Mouse (Mus musculus) frontal cortex, adult 2 months (tissue): Measurements from ENCODE around the gene Gcdh. TPM values are rescaled to one million over a fixed set of nuclear protein-coding genes. Genes with fewer than 3 reads are reported as not detected.

Experiments used
- DNase-seq, 2 experiments: peaks; one replicate each; pipeline ENCODE4 v3.0.0; 2022; ENCODE audit warnings: low spot score in 1 of 2; ENCODE audit errors: extremely low spot score in 1 of 2
- polyA plus RNA-seq: library from polyadenylated mRNA; depleted of rRNA; stranded (reverse); fragments of >200 nt; gene quantifications from 2 replicates; pipeline ENCODE4 v1.2.3, GENCODE M21; 2012; rRNA removed

Gene Gcdh
- polyA plus RNA-seq, 1 experiment = 71.5 TPM

DNA sequence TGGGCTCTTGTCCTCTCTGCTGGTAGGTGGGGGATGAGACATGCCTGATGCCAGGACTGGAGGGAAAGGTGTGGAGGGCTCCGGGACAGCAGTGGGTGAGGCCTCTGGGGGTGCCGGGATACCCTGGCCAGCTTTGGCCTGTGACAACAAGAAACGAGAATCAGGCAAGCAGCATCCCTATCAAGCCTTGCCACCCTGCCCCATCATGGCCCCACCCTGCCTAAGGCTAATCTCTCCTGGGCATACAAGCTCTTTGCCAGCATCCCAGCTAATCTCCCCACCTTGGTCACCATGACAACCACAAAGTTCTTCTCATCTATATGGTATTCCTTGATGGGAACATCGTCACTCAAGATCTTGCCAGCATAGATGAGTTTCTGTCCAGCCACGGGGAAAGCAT is 55.2 kb downstream of the Gcdh start:
- no peak for DNase-seq

DNA sequence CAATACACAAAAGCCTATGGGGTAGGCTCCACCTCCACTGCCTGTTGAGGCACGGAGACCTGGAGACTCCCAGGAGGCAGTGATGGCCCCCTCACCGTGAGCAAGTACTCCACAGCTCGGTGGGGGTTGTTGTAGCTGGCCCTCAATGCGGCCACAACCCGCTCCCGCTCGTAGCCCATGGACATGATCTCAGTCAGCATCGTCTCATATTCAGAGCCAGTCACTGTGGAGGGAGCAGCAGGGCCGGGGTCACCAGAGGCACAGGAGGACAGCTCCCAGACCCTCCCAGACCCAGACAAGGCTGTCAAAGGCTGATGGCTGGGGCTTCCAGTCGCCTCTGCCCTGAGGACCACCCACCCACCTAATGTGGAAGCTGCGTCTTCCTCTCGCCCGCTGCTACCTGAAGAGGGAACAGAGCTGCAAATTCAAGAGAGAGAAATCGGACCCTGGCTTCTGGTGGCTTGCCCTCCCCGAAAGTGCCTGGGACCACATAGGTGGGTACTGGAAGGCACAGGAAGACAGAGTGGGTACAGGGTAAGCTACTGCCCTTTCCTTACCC is 55.7 kb downstream of the Gcdh start:
- no peak for DNase-seq

DNA sequence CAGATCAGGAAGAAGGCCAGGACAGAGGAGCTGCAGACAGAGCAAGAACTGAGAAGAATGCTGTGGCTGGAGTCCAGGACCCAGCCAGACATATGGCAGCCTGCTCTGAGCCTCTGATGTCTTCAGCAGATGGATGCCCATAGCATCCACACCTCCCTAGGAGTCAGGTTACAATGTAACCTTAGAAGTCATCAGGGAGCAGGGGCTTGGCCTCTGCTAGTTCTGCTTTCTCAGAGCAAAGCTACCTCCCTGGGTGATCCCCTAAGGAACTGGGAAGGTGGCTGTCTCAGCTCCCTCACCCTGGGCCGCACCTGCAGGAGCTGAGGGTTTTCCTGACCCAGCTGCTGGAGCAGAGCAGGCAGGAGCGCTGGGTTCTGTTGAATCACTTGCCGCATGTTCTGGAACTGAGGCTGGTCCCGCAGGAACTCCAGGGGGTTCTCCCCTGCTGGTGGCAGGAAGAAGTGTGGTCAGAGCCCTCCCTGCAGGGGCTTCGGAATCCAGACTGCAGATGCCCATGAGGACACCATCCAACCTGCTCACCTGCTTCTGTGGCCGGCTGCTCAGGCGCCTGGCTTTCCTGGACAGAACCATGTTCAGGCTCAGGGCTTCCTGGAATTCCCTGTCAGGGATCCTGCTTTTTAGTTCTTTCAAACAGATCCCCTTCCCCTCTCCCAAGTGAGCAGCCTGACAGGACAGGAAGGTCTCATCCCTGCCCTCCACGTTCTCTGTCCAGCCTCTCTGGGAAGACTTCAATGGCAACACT is 56.4 kb downstream of the Gcdh start:
- DNase-seq = no peak

Other genes starting within 250 kb of the Gcdh start
- gene Ier2, start 231.1 kb downstream of the Gcdh start, polyA plus RNA-seq = 11.1 and 21.5 TPM in 2 replicates
- gene Trmt1, start 207.6 kb downstream of the Gcdh start, polyA plus RNA-seq = 143 and 157 TPM in 2 replicates
- 79.7 and 79.8 TPM in 2 replicates for gene Nacc1, start 206.1 kb downstream of the Gcdh start, polyA plus RNA-seq
- gene Lyl1, start 192.5 kb downstream of the Gcdh start, polyA plus RNA-seq = 2.9 and 4.1 TPM in 2 replicates
- 0.36 TPM in 1 of 2 replicates, not detected in the other for gene G430095P16Rik, start 170.9 kb downstream of the Gcdh start, polyA plus RNA-seq
- gene Nfix, start 93.6 kb downstream of the Gcdh start, polyA plus RNA-seq = 51.3 and 61.3 TPM in 2 replicates
- gene Dand5, start 71.1 kb downstream of the Gcdh start, polyA plus RNA-seq = 14.6 and 15.5 TPM in 2 replicates
- 28.0 and 30.9 TPM in 2 replicates for gene Gadd45gip1, start 62.4 kb downstream of the Gcdh start, polyA plus RNA-seq
- gene Rad23a, start 53.3 kb downstream of the Gcdh start, polyA plus RNA-seq = 75.2 and 80.5 TPM in 2 replicates
- 561 and 590 TPM in 2 replicates for gene Calr, start 47.0 kb downstream of the Gcdh start, polyA plus RNA-seq
- 59.6 and 59.7 TPM in 2 replicates for gene Farsa, start 36.9 kb downstream of the Gcdh start, polyA plus RNA-seq
- gene Syce2, start 21.8 kb downstream of the Gcdh start, polyA plus RNA-seq = 4.2 and 5.2 TPM in 2 replicates
- gene Klf1, start 8.0 kb upstream of the Gcdh start, polyA plus RNA-seq = 0.17 and 0.38 TPM in 2 replicates
- gene Dnase2a, start 14.6 kb upstream of the Gcdh start, polyA plus RNA-seq = 5.7 and 6.5 TPM in 2 replicates
- gene Mast1, start 43.4 kb upstream of the Gcdh start, polyA plus RNA-seq = 69.0 and 76.3 TPM in 2 replicates
- 7.6 and 7.9 TPM in 2 replicates for gene Rtbdn, start 53.1 kb upstream of the Gcdh start, polyA plus RNA-seq
- not detected in 2 replicates for gene Gm49661, start 75.5 kb upstream of the Gcdh start, polyA plus RNA-seq
- gene Prdx2, start 75.7 kb upstream of the Gcdh start, polyA plus RNA-seq = 318 and 332 TPM in 2 replicates
- 37.5 and 39.7 TPM in 2 replicates for gene Rnaseh2a, start 75.8 kb upstream of the Gcdh start, polyA plus RNA-seq
- 52.0 and 106 TPM in 2 replicates for gene Junb, start 84.8 kb upstream of the Gcdh start, polyA plus RNA-seq
- 20.7 and 26.0 TPM in 2 replicates for gene Hook2, start 96.7 kb upstream of the Gcdh start, polyA plus RNA-seq
- 0.10 TPM in 1 of 2 replicates, not detected in the other for gene Best2, start 120.6 kb upstream of the Gcdh start, polyA plus RNA-seq
- gene Asna1, start 131.4 kb upstream of the Gcdh start, polyA plus RNA-seq = 238 and 271 TPM in 2 replicates
- gene Trir, start 132.9 kb upstream of the Gcdh start, polyA plus RNA-seq = 150 and 167 TPM in 2 replicates
- 96.1 and 109 TPM in 2 replicates for gene Tnpo2, start 143.0 kb upstream of the Gcdh start, polyA plus RNA-seq
- 42.4 and 46.3 TPM in 2 replicates for gene Fbxw9, start 166.1 kb upstream of the Gcdh start, polyA plus RNA-seq
- 0.74 TPM in 1 of 2 replicates, not detected in the other for gene Gm5741, start 174.1 kb upstream of the Gcdh start, polyA plus RNA-seq
- 66.6 and 68.7 TPM in 2 replicates for gene Dhps, start 177.8 kb upstream of the Gcdh start, polyA plus RNA-seq
- gene Wdr83os, start 186.8 kb upstream of the Gcdh start, polyA plus RNA-seq = 110 and 122 TPM in 2 replicates
- 57.8 and 58.2 TPM in 2 replicates for gene Wdr83, start 187.4 kb upstream of the Gcdh start, polyA plus RNA-seq
- gene Man2b1, start 189.3 kb upstream of the Gcdh start, polyA plus RNA-seq = 40.2 and 46.9 TPM in 2 replicates
- gene Zfp791, start 229.2 kb upstream of the Gcdh start, polyA plus RNA-seq = 3.2 and 4.0 TPM in 2 replicates